Mouse (Mus musculus) brain, embryonic 18.5 days (tissue): ENCODE measurements around the gene Gart.
"Not testable (repeated sequence)": the region's sequence is repeated elsewhere in the genome, so short reads cannot be mapped to it uniquely, and the experiment has no call there.

Experiments used
- DNase-seq: peaks from one replicate; pipeline ENCODE4 v3.0.0-alpha.2; 2012; ENCODE audit warnings: low read depth, low spot score

The Gart gene

GRCm38 (mm10) chr16:91648220-91648550, 1.4 kb upstream of the Gart start:
- peak; percentile 22 for DNase-seq

GRCm38 (mm10) chr16:91647461-91648219, 888 bp upstream of the Gart start, which contains the start of gene Son:
Gene Son (plus strand): TSS chr16:91647506.
- peak; percentile 97 for DNase-seq

- DNase-seq, result no peak
Observed at GRCm38 (mm10) chr16:91645995-91646602, 653 bp downstream of the Gart start.

GRCm38 (mm10) chr16:91645420-91645819, 1.3 kb downstream of the Gart start:
- DNase-seq, result not testable (repeated sequence)

- DNase-seq, result no peak
Observed at GRCm38 (mm10) chr16:91644901-91645300, 1.9 kb downstream of the Gart start.

- DNase-seq, result no peak
Observed at GRCm38 (mm10) chr16:91640171-91640570, 6.6 kb downstream of the Gart start.

GRCm38 (mm10) chr16:91639636-91640035, 7.1 kb downstream of the Gart start:
- no peak for DNase-seq

GRCm38 (mm10) chr16:91639161-91639560, 7.6 kb downstream of the Gart start:
- DNase-seq, result no peak

GRCm38 (mm10) chr16:91633641-91634040, 13.1 kb downstream of the Gart start:
- DNase-seq, result no peak

GRCm38 (mm10) chr16:91632940-91633339, 13.8 kb downstream of the Gart start:
- DNase-seq, result no peak

GRCm38 (mm10) chr16:91632439-91632838, 14.3 kb downstream of the Gart start:
- DNase-seq, result no peak

- no peak for DNase-seq
Observed at GRCm38 (mm10) chr16:91630584-91630983, 16.2 kb downstream of the Gart start.

GRCm38 (mm10) chr16:91629749-91630148, 17.0 kb downstream of the Gart start:
- no peak for DNase-seq

- DNase-seq, result no peak
Observed at GRCm38 (mm10) chr16:91628673-91629072, 18.1 kb downstream of the Gart start.

- no peak for DNase-seq
Observed at GRCm38 (mm10) chr16:91627831-91628230, 18.9 kb downstream of the Gart start.

- no peak for DNase-seq
Observed at GRCm38 (mm10) chr16:91623074-91623473, 23.7 kb downstream of the Gart start.

GRCm38 (mm10) chr16:91620991-91621390, 25.8 kb downstream of the Gart start:
- no peak for DNase-seq

- DNase-seq, result no peak
Observed at GRCm38 (mm10) chr16:91620185-91620584, 26.6 kb downstream of the Gart start.

GRCm38 (mm10) chr16:91618511-91619501, 27.9 kb downstream of the Gart start, which contains the start of gene Dnajc28:
Gene Dnajc28 (minus strand): TSS chr16:91619026.
- DNase-seq, result peak; percentile 49

- no peak for DNase-seq
Observed at GRCm38 (mm10) chr16:91614552-91614951, 32.2 kb downstream of the Gart start.

GRCm38 (mm10) chr16:91612525-91612924, 34.2 kb downstream of the Gart start:
- DNase-seq, result no peak

GRCm38 (mm10) chr16:91611248-91611647, 35.5 kb downstream of the Gart start:
- no peak for DNase-seq
